Mouse (Mus musculus) retina, postnatal 7 days (tissue): ENCODE measurements around the gene Tenm4.

Source experiments
- DNase-seq: peaks from one replicate; pipeline ENCODE4 v3.0.0-alpha.2; 2012; ENCODE audit warnings: low read depth, low spot score

The Tenm4 gene

GRCm38 (mm10) chr7:96476987-96477613 lies 306.1 kb downstream of the Tenm4 start:
- DNase-seq = no peak

- DNase-seq = no peak
These were observed 308.1 kb downstream of the Tenm4 start for GRCm38 (mm10) chr7:96479139-96479538.

- DNase-seq = no peak
These were observed 309.4 kb downstream of the Tenm4 start for GRCm38 (mm10) chr7:96480351-96480983.

GRCm38 (mm10) chr7:96482953-96483352 lies 311.9 kb downstream of the Tenm4 start:
- no peak for DNase-seq

- DNase-seq = no peak
These were observed 313.0 kb downstream of the Tenm4 start for GRCm38 (mm10) chr7:96484006-96484581.

GRCm38 (mm10) chr7:96489348-96490076 lies 318.5 kb downstream of the Tenm4 start:
- DNase-seq = no peak

GRCm38 (mm10) chr7:96491896-96492295 lies 320.9 kb downstream of the Tenm4 start:
- no peak for DNase-seq

- no peak for DNase-seq
These were observed 321.6 kb downstream of the Tenm4 start for GRCm38 (mm10) chr7:96492696-96493095.

GRCm38 (mm10) chr7:96494057-96494456 lies 323.0 kb downstream of the Tenm4 start:
- no peak for DNase-seq

GRCm38 (mm10) chr7:96500108-96500507 lies 329.1 kb downstream of the Tenm4 start:
- DNase-seq = no peak

GRCm38 (mm10) chr7:96500797-96501196 lies 329.8 kb downstream of the Tenm4 start:
- no peak for DNase-seq

- no peak for DNase-seq
These were observed 331.4 kb downstream of the Tenm4 start for GRCm38 (mm10) chr7:96502321-96502973.

- no peak for DNase-seq
These were observed 334.5 kb downstream of the Tenm4 start for GRCm38 (mm10) chr7:96505538-96505937.

- DNase-seq = no peak
These were observed 336.0 kb downstream of the Tenm4 start for GRCm38 (mm10) chr7:96507046-96507445.

GRCm38 (mm10) chr7:96510396-96510795 lies 339.4 kb downstream of the Tenm4 start:
- no peak for DNase-seq

GRCm38 (mm10) chr7:96511018-96511609 lies 340.1 kb downstream of the Tenm4 start:
- DNase-seq = no peak

- DNase-seq = no peak
These were observed 341.0 kb downstream of the Tenm4 start for GRCm38 (mm10) chr7:96511953-96512511.

- DNase-seq = peak; percentile 40
These were observed 348.2 kb downstream of the Tenm4 start for GRCm38 (mm10) chr7:96519216-96519615.

- DNase-seq = no peak
These were observed 350.9 kb downstream of the Tenm4 start for GRCm38 (mm10) chr7:96521956-96522355.

- no peak for DNase-seq
These were observed 352.6 kb downstream of the Tenm4 start for GRCm38 (mm10) chr7:96523673-96524072.
